Mouse (Mus musculus) central nervous system, embryonic 11.5 days (tissue): ENCODE measurements around the gene Gm8265. TPM values are rescaled to one million over a fixed set of nuclear protein-coding genes. Genes with fewer than 3 reads are reported as not detected.

Source experiments
- polyA plus RNA-seq: library from polyadenylated mRNA; depleted of rRNA; stranded (reverse); fragments of >200 nt; gene quantifications from 2 replicates; pipeline ENCODE4 v1.2.3, GENCODE M21; 2012; rRNA removed

Gm8265 gene
- polyA plus RNA-seq: not detected in 2 replicates

GRCm38 (mm10) chr14:5632928-5633327 lies at the start of gene Gm8265:
Gm8265 (minus strand) TSS chr14:5633028.

Other genes starting within 250 kb of the Gm8265 start
- 0.11 and 0.65 TPM in 2 replicates for gene Gm3500, start 244.0 kb downstream of the Gm8265 start, polyA plus RNA-seq
- 1.2 and 3.3 TPM in 2 replicates for gene Gm3194, start 177.6 kb downstream of the Gm8265 start, polyA plus RNA-seq
- gene Gm8246, start 155.2 kb downstream of the Gm8265 start, polyA plus RNA-seq: not detected in 2 replicates
- gene Gm3187, start 148.8 kb downstream of the Gm8265 start, polyA plus RNA-seq: not detected in 2 replicates
- gene Gm3488, start 131.4 kb downstream of the Gm8265 start, polyA plus RNA-seq: 2.3 and 4.2 TPM in 2 replicates
- 0.04 TPM in 1 of 2 replicates, not detected in the other for gene Gm3532, start 94.5 kb downstream of the Gm8265 start, polyA plus RNA-seq
- gene Gm9603, start 54.4 kb upstream of the Gm8265 start, polyA plus RNA-seq: not detected in 2 replicates
- gene Gm3373, start 108.5 kb upstream of the Gm8265 start, polyA plus RNA-seq: 0.42 and 0.66 TPM in 2 replicates
- gene Gm3383, start 175.0 kb upstream of the Gm8265 start, polyA plus RNA-seq: 3.3 and 4.1 TPM in 2 replicates
- gene Gm3424, start 197.3 kb upstream of the Gm8265 start, polyA plus RNA-seq: not detected in 2 replicates
- gene Gm8237, start 247.4 kb upstream of the Gm8265 start, polyA plus RNA-seq: 0.07 and 0.16 TPM in 2 replicates